Mouse (Mus musculus): ENCODE measurements at regions not wholly inside any gene's neighbourhood (a gene's known extent, or its start where the extent isn't known, plus 50 kb on each side); places are given as distances from the start of the nearest gene placed in this dataset.

- Histone ChIP-seq H3K9me3 (replicated peaks; ENCODE audit: control insufficient read depth, insufficient read depth, low read length, poor library complexity, severe bottlenecking) (no peaks in the 10 kb centered on the region), H3K27me3 (ENCODE audit: control insufficient read depth, insufficient read depth, low read length, poor library complexity, severe bottlenecking) (no peaks in the 10 kb centered on the region), H3K27ac (ENCODE audit: insufficient read depth, low read length) (no peak overlapping the region), H3K4me3 (ENCODE audit: low read depth, low read length) (no peak overlapping the region), H3K36me3 (ENCODE audit: control insufficient read depth, insufficient read depth, low read length, poor library complexity, severe bottlenecking) (no peaks in the 10 kb centered on the region), H3K9ac (ENCODE audit: low read depth, poor library complexity, severe bottlenecking) (no peak overlapping the region), H3K4me1 (ENCODE audit: control insufficient read depth, insufficient read depth, low read length) (no peaks in the 10 kb centered on the region)
- TF ChIP-seq CTCF (IDR thresholded peaks at IDR 0.05; ENCODE audit: low read depth, low read length), result no peak
Observed at GRCm38 (mm10) chr15:65698596-65698995, 683.9 kb upstream of the Gm21961 start.

Measured in ES-Bruce4 (cell line).